ENCODE assay signal across 8 mouse cellular contexts in the genomic region with DNA sequence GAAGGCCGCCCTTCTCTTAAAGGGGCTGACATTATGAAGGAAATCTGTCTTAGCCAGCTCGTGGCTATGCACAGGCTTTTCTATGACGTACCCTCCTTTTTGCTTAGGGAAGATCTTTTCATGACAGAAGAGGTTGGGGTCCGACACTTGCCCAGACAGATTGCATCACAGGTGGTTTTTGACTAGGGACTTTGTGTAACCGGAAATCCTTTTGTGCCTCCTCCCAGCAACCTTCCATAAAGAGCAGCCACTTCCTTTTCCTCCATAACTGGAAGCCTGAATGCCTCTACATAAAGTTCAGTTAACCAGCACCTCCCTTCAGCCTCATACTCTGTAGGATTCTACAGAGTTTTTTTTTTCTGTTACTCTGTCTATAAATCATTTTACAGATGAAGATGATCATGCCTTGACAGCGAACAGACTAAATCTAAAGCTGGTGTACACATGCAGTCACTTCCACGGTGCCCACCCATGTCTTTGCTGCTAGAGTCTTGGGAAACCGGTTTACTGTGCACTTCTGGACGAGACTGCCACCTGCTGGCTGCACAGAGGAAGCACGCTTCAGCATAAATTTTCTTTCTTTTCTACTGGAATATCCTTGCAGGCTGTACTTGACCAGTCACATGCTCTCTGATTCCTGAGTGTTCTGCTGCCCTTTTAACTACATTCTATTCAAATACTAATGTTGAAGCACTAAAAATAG. TPM values are rescaled to one million over a fixed set of nuclear protein-coding genes. Genes with fewer than 3 reads are reported as not detected.
DNase-seq lines count a peak whose midpoint lies in the region; ATAC-seq and TF ChIP-seq lines count a peak whose summit lies in the region.

No protein-coding gene starts in this region.

- H3K4me1 ChIP-seq in E14TG2a.4 (replicated peaks; ENCODE audit: low read depth, low read length) = peaks cover 17% of the 10 kb centered on the region
- no peaks in the 10 kb centered on the region for H3K4me1 ChIP-seq in kidney, adult 2 months (ENCODE audit: control insufficient read depth, insufficient read depth, low read length)
- peaks cover 6% of the 10 kb centered on the region for H3K4me1 ChIP-seq in liver, embryonic 13.5 days (replicated peaks)

- H3K4me3 ChIP-seq in E14TG2a.4 (replicated peaks; ENCODE audit: low read length) = no peak overlapping the region
- no peak overlapping the region for H3K4me3 ChIP-seq in kidney, adult 2 months (ENCODE audit: insufficient read depth, low read depth, low read length)
- no peak overlapping the region for H3K4me3 ChIP-seq in liver, embryonic 13.5 days (replicated peaks)

- DNase-seq in 416B (ENCODE audit: low read depth) = peak; percentile 90
- peak; percentile 48 for DNase-seq in cerebellum, adult 9-10 months
- DNase-seq in forelimb bud, embryonic 11.5 days (ENCODE audit: low read depth, low spot score) = peak; percentile 72
- DNase-seq in kidney, adult 2 months = peak; percentile 79
- DNase-seq in liver, embryonic 13.5 days = no peak
- peak; percentile 47 for DNase-seq in neural tube, embryonic 10.5 days (ENCODE audit: extremely low spot score, low spot score)
- peak; percentile 81 for DNase-seq in thymus, postnatal 4 days

- no peaks in the 10 kb centered on the region for H3K36me3 ChIP-seq in E14TG2a.4 (ENCODE audit: insufficient read depth, low read length)
- no peaks in the 10 kb centered on the region for H3K36me3 ChIP-seq in kidney, adult 2 months (ENCODE audit: control insufficient read depth, insufficient read depth, low read length)
- H3K36me3 ChIP-seq in liver, embryonic 13.5 days = no peaks in the 10 kb centered on the region

- no peaks in the 10 kb centered on the region for H3K9me3 ChIP-seq in E14TG2a.4 (ENCODE audit: low read length)
- no peaks in the 10 kb centered on the region for H3K9me3 ChIP-seq in liver, embryonic 13.5 days (replicated peaks)

- 30% methylated on average over 10 of the region's 10 CpGs for WGBS in kidney, adult 2 months
- 18% methylated on average over 10 of the region's 10 CpGs for WGBS in liver, embryonic 13.5 days (ENCODE audit: insufficient replicate concordance)

- peaks cover 6% of the 10 kb centered on the region; the same call in 1 of the 2 replicates for H3K27me3 ChIP-seq in E14TG2a.4 (ENCODE audit: insufficient read depth, low read length)
- H3K27me3 ChIP-seq in kidney, adult 2 months (replicated peaks; ENCODE audit: control insufficient read depth, insufficient read depth, low read length) = no peaks in the 10 kb centered on the region
- H3K27me3 ChIP-seq in liver, embryonic 13.5 days = no peaks in the 10 kb centered on the region

- no peak overlapping the region for H3K9ac ChIP-seq in liver, embryonic 13.5 days

- H3K27ac ChIP-seq in kidney, adult 2 months (ENCODE audit: insufficient read depth, low read depth, low read length) = no peak overlapping the region
- no peak overlapping the region for H3K27ac ChIP-seq in liver, embryonic 13.5 days

- TF ChIP-seq CTCF in E14TG2a.4 (conservative IDR thresholded peaks at IDR 0.05; ENCODE audit: low read length) = peak; percentile 93
- peak; percentile 98 for TF ChIP-seq CTCF in kidney, adult 2 months (conservative IDR thresholded peaks at IDR 0.05; ENCODE audit: insufficient read depth, insufficient read length, low read depth, low read length)

- no peak overlapping the region for H3K4me2 ChIP-seq in liver, embryonic 13.5 days

- peak; percentile 39; the same call in 1 of the 2 replicates for ATAC-seq in liver, embryonic 13.5 days (ENCODE audit: low read depth)

- no peak for TF ChIP-seq POLR2A in kidney, adult 2 months (IDR thresholded peaks at IDR 0.05; ENCODE audit: low read depth, low read length)

RNA-seq across cellular contexts. Expression of a gene that starts 33.1 kb away (rescaled TPM):
- 88.1 and 93.5 TPM in 2 replicates for polyA plus RNA-seq in kidney, adult 2 months (2012; rRNA removed)
- 3.5 and 3.6 TPM in 2 replicates for polyA plus RNA-seq in liver, embryonic 13.5 days (2015; fragmentation: Nextera tagmentation; extraction: Ambion mirVana)

RNA-seq across cellular contexts. Expression of a gene that starts 33.3 kb away (rescaled TPM):
- polyA plus RNA-seq in kidney, adult 2 months (2012; rRNA removed) = 0.25 and 0.53 TPM in 2 replicates
- polyA plus RNA-seq in liver, embryonic 13.5 days (2015; fragmentation: Nextera tagmentation; extraction: Ambion mirVana) = not detected in 2 replicates

RNA-seq across cellular contexts. Expression of a gene that starts 36.2 kb away (rescaled TPM):
- 0.20 and 0.50 TPM in 2 replicates for polyA plus RNA-seq in kidney, adult 2 months (2012; rRNA removed)
- polyA plus RNA-seq in liver, embryonic 13.5 days (2015; fragmentation: Nextera tagmentation; extraction: Ambion mirVana) = 35.8 and 43.1 TPM in 2 replicates

Comparison
In these comparisons a context has a peak if more than half of its experiments do, and no peak if none do; other contexts are left out.
1. RNA of a gene that starts 33.1 kb away (polyA plus RNA-seq): 88.1 to 93.5 TPM in kidney, adult 2 months; 3.5 to 3.6 TPM in liver, embryonic 13.5 days; every median in the first group is over 10 times any median in the second.
2. RNA of a gene that starts 36.2 kb away (polyA plus RNA-seq): 35.8 to 43.1 TPM in liver, embryonic 13.5 days; 0.20 to 0.50 TPM in kidney, adult 2 months; every median in the first group is over 10 times any median in the second.